Mouse (Mus musculus): ENCODE measurements at regions not wholly inside any gene's neighbourhood (a gene's known extent, or its start where the extent isn't known, plus 50 kb on each side); places are given as distances from the start of the nearest gene placed in this dataset.

DNA sequence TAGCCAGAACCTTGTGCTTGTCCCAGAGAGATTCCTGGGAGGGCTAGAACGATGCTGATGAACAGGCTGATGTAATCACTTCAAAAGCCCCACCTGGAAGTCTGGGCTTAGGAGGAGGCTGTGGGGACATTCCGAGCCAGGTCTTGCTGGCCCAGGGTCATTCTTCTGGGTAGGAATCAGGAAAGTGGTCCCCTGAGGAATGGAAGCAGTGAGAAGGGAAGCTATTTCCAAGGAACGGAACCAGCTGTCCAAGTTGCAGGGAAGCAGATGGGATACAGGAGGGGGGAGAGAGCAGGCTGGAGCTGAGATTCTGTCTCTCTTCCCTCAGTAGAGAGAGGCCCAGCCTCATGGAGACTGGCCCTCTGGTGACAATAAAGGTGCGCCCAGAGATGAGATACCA, 243.9 kb downstream of the Tcf7l2 start:
- no peak for DNase-seq

DNA sequence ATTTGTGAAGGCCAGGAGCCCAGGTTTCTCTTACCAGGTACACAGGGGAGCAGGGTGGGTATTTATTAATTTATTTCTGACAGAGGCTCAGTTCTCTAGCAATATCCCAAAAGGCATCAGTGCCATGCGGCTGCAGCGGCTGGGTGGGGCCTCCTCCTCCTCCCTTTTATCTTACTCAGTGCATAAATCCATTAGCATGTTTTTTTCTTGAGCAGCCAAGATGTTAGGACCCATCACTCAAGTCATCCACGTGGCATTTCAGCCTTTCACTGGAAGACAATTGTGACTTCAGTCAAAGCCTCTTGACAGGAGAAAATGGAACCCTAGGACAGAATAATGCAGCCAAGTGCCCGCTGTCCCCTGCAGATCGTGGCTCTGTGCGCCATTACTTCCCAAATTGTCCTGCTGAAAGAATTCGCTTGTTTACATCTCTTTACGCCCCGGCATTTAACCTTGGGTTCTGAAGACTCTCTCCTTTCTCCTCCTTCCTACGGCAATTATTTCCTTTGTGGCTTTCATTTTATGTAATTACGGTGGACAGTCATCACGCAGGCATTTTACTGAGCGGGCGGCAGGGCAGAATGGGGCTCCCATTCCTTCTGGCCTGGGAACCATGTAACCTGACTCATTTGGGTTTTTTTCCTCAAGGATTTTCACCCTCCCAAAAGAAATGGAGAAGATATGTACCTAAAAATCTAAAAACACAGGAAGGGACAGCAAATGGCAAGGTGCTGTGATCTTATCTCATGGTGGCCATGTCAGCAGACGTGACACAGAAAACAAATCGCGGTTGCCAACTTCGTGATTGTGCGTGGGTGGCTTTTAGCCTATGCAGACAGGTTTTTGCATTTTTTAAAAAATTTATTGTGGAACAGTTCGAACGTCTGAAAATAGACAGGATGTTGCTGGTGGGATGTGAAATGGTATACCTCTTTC, 250.4 kb downstream of the Tcf7l2 start:
- DNase-seq = no peak

DNA sequence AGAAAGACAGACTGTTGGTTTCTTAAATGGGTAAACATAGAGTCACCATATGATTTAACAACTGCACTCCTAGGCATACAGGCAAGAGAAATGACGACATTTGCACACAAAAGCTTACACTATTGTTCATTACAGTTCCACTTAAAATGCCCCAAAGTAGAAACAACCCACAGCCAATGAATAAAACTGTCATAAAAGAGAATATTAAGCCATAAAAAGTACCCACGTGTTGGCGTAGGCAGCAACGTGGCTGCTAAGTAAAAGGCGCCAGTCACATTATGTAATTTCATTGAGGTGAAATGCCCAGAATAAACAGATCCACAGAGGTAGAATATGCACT, 251.1 kb downstream of the Tcf7l2 start:
- DNase-seq = no peak

DNA sequence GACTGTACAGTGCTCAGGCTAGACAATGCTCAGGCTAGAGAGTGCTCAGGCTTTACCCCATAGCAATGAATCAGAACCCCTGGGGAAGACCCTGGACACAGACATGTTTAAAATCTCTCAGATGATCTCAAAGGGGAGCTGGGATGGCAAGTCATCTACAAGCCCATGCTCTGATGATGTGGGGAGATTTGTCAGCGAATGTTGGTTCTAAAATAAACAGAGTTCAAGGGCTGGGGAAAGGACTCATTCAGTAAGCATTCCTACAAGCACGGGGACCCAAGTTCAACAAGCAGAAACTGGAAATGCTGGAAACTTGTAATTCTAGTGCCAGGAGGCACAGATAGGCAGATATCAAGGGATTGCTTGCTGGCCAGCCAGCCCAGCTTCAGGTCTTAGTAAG, 254.1 kb downstream of the Tcf7l2 start:
- no peak for DNase-seq

DNA sequence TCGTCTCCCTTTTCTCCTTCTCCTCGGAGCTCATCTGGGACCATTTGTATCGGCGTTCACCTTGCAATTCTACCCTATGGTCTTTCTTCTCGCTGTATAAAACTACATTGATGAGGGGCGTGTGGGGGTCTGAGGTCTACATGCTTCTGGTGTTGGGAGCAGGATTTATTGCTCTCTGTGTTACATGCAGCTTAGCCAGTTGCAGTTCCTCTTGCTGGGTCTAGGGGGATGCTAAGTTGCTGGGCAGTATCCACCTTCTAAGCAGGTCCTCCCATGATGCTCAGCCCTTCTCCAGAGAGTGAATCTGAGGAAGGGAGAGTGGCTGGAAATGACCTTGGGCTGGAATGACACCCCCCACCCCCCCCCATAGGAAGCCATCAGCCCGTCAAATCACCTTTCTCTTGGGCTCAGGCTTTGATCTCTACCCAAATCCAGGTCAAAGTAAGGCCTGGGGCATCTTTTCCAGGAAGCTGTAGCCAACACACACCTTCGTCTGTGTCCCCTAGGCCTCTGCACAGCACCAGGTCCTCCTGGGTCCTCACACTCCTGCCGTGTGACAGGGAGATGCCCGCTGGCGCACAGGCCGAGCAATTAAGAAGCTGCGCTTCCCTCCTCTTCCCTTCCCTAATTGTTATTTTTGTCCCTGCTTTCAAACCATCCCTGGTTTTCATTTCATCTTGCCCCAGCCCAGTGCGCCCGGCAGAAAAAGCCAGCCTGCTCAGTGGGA, 257.0 kb downstream of the Tcf7l2 start:
- peak; percentile 63 for DNase-seq

DNA sequence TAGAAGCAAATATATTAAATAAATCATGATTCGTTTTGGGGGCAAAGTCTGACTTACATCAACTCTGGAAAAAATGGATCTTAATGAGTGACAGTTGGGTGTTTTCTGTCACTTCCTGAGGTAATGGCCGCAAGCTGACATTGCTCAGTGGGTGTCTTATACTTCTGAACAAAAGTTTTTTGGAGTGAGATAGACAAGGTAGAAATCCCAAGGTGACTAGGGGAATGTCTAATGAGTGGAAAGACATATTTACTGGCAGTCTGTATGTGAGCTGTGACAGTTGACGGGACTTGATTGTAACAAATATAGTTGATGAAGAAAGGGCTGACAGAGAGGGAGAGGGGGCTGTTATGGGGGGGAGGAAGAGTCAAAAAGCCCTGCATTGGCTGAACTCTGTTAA, 257.8 kb downstream of the Tcf7l2 start:
- no peak for DNase-seq

DNA sequence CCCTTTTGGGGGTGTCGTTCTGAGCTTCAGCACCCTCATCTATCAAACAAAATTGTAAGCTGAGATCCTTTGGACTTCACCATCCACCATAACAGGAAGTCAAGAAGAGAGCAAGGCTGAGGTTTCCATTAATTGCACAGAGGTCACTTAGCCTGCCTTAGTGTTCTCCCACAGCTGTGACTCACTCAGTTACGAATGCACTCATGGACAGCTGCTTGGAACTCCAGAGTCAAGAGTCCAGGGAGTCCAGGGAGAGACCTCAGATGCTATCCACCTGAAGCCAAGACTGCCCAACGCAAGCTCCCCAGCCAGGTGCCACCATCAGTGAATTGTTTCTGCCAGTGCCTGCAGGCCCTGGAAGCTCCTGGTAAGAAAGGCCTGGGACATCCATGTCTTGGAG, 259.8 kb downstream of the Tcf7l2 start:
- no peak for DNase-seq

DNA sequence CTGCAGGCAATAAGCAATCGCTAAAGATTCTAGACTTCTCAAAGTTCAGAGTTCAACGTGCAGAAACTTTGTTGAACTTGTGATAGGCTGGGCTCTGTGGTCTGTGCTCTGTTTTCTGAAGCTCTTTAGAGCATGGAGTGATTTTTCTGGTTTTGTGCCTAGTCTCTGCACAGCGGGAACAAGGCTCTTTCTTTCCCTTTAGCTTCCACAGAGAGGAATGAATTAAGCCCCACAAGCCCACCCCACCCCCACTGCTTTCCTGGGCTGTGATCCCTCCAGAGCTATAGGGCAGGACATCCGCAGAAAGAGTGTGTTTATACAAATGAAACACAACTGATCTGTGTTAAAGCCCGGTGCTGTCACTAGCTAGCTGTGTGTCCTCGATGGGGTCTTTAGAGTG, 264.3 kb downstream of the Tcf7l2 start:
- no peak for DNase-seq

DNA sequence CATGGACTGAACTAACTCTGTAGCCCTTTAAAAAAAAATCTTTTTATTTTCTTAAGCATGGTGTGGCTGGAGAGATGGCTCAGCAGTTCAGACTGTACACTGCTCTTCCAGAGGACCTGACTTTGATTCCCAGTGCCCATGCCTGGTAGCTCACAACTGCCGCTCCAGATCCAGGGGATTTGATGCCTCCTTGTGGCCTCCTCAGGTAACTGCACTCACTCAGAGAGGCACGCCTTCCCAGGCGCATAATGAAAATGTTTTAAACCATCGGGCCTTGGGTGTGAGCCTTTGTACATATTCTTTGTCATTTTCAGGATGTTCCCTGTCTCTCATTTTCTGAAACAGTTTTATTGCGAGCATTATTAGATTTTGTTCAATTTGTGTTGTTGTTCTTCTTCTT, 265.8 kb downstream of the Tcf7l2 start:
- no peak for DNase-seq

DNA sequence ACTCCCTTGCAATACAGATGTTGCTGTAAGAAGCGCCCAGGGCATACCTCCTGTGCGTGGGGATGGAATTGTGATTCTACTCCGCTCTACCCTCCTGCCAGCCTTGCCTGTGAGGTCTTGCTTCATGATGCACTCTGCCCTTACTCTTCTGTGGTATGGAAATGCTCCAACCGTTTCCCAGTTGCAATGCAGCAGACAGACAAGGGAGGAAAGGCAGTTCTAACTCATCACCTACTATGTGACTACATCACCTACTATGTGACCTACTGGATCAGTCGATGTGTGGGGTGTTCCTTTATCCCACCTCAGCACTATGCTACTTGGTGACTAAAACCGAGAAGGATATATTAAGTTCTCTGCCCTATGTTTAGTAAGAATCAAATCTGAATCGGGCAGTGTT, 269.1 kb downstream of the Tcf7l2 start:
- no peak for DNase-seq

DNA sequence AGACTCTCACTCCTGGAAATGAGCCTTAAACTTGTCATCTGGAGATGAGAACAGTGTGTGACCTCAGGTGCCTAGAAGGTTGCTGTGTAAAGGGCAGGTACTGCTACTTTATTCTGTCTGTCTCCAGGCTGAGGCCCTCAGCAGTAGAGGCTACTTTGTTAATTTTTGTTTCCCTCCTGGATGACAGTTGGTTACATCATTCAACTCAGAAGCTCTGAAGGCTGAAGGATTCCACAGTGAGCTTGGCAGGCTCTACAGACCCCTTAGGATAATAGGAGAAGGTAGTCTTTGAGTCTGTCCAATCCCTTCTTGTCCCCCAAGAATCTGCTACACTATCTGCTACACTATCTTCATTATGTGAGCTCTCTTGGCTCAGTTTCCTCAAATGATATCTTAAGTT, 269.7 kb downstream of the Tcf7l2 start:
- DNase-seq = no peak

DNA sequence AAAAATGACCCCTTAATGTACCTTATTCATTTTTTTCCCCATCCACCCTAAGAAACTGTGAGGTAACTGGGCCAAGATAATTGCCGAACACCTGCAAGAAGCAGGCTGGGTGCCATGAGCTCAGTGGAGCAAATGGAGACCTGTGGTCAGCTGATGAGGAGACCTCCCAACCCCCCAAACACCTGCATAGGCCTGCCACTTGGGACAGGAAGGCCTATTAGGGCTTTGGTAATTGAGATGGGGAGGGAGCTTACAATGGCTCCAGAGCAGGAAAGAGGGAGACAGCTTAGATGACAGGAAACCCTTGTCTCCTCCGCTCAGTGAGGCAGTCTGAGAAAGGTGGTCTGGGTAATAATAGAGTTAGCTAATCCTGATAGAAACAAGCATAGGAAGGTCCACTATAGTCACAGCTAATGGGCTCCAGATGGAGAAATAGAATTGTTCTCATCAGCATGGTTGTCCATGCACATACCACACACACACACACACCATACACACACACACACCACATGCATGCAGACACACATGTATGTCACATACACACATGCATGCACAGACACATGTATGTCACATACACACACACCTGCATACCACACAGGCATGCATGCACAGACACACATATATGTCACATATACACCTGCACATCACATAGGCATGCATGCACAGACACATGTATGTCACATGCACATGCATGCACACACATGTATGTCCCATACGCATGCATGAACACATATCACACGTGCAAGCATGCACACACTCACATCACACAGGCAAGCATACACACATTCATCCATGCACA, 270.2 kb upstream of the Habp2 start:
- no peak for DNase-seq

DNA sequence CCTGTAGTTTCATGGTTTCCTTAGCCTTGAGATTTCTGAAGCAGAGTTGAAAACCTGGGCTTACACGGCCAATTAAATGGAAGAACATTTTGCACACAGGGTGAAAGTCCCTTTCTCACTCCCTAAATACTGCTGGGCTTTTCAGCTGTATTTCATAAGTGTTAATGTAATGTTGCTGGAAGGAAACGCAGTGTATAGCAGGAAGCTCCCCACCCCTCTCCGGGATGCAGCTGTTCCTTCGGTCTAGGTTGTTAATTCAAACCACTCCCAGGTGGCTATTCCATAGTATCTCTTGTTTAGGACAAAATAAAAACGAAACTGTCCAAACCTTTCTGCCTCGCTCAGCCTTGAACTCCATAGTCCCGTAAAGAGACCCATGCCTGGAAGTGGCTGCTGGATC, 269.4 kb upstream of the Habp2 start:
- no peak for DNase-seq

DNA sequence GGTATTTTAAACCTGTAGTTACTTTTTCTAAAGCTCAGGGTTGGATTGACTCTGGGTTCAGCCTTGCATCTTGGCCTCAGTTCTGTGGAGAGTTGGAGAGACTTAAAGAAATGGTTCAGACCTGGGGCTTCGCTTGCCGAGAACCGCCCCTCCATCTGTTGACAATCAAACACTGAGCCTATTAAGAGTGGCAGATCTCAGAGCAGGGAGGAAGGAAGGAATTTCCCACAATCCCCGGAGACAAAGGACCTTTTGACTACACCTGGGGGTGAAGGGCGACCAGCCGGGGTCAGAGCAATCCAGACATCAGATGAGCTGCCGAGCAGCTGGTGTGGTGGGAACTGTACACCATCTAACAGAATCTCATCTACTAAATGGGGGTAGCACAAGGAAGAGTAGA, 267.8 kb upstream of the Habp2 start:
- no peak for DNase-seq

DNA sequence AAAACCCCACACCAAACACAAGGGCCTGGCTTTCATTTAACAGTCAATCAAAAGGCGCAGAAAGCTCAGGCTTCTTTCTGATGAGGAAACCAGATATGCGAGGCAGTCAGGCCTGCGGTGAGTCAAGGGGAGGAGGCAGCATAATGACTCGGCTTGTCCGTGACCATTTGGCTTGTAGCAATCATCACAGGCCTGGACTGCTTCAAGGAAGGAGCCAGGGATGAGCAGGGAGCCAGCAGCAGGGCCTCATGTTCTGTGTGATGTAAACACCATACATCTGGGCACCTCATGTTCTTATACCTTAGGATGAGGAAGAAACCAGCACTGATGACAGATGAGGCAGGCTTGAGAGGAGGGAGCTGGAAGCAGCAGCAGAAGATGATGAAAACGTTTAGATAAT, 264.6 kb upstream of the Habp2 start:
- no peak for DNase-seq

DNA sequence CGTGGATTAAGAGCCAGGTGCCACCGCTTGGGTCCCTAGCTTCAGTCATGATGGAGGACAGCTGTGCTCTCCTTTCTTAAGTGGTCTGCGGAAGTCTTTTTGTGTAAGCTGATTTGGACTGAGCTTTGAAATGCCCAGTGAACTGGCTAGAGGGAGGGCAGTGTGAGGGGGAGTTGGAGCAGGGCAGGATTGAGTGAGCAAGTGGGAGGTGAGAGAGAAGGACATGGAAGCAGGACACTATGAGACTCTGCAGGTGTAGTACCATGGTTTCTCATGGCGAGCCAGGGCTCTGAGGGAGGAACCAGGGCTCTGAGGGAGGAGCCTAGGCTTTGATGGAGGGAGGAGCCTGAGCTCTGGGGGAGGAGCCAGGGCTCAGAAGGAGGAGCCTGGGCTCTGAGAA, 262.3 kb upstream of the Habp2 start:
- no peak for DNase-seq

DNA sequence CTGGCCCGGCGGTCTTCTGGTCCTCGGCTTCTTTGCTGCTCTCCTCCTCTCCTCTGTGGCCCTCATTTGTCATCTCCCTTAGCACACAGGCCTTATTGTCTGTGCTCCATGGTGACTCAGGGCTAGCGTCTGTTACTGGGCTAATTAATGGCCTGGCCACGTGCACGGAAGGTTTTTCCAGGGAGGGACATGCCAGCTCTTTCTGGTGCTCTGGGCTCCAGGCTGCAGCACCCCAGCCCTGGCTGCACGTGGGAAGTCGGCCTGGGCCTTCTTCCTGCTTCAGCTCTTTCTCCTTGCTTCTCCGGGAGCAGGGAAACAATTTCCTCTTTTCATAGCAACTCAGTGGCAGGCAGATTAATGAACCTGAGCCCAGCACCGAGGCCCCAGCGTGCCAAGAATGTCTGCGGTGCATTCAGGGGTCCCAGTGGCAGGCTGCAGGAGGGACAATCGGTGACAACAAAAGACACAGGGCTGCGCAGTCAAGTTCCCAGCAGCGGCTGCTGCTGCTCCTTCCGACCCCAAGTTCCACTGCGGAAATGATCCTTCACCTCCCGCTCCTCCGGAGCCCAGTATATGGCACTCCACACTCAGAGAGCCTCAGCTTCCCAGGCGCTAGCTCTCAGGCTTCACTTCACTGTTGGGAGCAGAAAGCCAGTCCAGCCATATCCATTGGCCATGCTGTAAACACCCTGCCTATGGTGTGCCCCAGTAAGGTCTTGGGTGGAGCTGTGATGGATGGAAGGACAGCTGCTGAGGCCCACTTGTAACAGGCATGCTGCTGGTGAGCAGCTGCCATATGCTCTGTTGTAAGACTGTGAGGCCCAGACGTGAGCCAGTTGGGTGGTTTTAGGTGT, 257.3 kb upstream of the Habp2 start:
- peak; percentile 93 for DNase-seq

DNA sequence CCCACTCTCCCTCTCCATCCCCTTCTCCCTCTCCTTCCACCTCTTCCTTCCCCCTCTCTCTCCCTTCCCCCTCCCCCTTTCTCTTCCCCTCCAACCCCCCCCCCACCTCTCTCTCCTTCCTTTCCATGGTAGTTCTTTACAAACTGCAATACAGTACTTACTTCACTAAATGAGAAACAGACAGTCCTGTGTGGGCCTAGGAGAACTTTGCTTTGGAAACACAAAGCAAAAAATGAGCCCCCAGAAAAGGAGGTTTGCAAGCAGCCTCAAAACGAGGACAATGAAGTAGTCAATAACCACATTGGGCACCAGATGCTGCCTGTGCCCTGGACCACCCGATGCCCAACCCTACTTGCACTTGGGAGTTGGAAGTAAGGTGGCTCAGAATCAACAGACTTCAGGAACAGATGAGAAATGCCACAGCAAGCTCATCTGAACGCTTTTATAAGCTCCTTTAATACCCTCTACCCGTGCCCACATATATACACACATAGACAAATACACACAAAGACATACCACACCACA, 256.5 kb upstream of the Habp2 start:
- DNase-seq = peak; percentile 19

DNA sequence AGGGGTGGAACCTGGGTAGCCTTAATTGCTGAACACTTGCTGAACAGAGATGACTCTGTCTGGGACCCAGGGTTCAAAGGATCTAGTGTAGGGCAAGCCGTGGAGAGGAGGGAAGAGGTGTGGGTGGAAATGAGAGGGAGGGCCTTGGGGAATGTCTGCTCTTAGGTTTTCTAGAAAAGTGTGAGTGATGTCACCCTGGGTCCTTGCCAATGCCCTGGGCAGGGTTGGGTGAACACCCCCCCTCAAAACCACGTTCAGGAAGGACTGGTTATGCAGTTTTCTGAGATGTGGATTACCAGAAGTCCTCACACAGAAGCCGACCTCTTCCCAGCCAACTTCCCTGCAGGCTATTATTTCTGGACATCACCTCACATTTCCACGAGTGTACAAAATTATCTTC, 252.4 kb upstream of the Habp2 start:
- DNase-seq = no peak

DNA sequence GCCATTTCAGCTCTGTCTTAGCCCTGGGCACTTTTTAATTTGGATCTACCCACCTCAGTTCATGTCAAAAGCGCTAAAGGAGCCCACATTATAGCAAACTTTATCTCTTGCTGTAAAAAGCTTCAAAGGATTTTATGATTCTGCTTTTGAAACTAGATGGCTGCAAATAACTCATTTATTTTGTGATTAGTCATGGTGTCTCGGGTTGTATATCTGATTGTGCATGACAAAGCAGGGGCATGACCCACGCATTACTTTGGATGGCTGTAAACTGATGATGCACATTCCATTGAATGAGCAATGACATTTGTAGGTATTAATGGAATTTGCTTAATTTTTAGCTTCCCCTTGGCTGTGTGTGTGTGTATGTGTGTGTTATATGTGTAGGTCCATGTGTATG, 249.4 kb upstream of the Habp2 start:
- DNase-seq = no peak

DNA sequence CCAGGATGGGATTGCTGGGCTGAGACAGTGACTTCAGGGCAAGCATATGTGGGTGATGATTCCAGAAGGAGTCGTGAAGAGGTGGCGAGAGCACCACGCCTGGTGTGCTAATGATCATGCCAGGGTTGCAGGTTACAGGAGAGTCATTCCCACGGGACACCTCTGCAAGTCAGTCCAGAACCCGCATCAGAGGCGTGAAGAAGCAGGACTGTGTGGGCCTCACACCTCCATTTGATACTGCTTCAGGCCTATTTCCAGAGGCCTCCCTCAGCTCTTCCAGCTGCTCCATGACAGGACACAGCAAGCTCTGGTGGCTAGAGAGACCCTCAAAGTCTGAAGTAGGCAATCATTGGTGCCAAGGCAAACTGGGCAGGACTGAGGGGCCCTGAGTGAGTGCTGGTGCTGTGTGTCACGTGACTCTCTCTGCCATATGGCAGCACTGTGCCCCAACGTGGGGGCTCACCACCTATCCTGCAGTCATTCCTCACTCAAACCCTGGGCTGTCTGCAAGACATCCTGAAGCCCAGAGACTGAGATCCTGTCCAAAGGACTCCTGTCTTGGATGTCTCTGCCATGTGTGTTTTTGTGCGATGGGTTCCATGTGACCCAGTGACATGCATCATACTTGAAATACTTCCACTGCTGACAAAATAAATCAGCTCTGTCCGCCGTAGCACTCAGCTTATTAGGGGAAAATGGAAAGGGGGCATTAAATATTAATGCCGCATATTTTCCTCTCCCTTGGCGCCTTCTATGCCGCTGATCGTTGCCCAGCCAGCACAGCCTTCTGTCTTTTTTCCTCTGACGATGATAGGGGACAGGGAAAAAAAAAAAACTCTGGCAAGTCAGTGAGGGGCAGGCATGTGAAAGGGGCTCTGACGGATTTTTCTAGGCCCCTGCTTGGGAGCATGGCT, 247.6 kb upstream of the Habp2 start:
- peak; percentile 36 for DNase-seq
